Mouse (Mus musculus): ENCODE data around the gene Ttc41.

- no peak for TF ChIP-seq POLR2A (IDR thresholded peaks at IDR 0.05; ENCODE audit: borderline replicate concordance, low read depth, low read length)
- no peak for TF ChIP-seq CTCF (IDR thresholded peaks at IDR 0.05; ENCODE audit: low read depth, low read length)
Measured at GRCm38 (mm10) chr10:86705922-86706752, 526 bp downstream of the Ttc41 start.

All from bone marrow macrophage, adult 2 months (primary cell).